Mouse (Mus musculus): Measurements from ENCODE around the gene Kiz.

The Kiz gene

DNA sequence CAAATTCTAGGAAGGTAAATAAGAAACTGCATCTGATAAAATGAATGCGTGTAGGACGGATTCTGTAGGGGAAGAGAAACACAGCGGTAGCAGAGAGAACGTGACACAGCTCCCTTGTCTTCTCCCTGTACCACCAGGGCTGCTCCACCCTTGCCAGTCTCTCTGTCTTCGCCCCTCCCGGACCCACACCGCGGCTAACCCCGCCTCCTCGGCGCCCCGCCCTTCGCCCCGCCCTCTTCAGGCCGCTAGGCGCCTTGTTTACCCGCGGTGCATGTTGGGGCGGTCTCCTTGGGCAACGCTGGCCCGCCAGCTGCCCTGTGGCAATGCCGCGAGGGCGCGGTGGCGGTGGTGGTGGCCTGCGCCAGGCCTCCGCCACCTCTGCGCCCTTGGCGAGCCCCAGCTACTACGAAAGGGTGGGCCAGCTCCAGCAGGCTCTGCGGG is at the start of gene Kiz:
Gene Kiz (plus strand): TSS at position 266 of the 441 bp plus-strand sequence.
- in situ Hi-C loops (cut with MboI; ENCODE audit: unreplicated experiment in 2 of 2) = loop anchor here (5.0 to 25.0 kb wide), 5 partner anchors 172 to 951 kb away; partner anchors contain the start of genes Naa20 (in 2 of the 2) and Ralgapa2 (in 1 of the 2)

DNA sequence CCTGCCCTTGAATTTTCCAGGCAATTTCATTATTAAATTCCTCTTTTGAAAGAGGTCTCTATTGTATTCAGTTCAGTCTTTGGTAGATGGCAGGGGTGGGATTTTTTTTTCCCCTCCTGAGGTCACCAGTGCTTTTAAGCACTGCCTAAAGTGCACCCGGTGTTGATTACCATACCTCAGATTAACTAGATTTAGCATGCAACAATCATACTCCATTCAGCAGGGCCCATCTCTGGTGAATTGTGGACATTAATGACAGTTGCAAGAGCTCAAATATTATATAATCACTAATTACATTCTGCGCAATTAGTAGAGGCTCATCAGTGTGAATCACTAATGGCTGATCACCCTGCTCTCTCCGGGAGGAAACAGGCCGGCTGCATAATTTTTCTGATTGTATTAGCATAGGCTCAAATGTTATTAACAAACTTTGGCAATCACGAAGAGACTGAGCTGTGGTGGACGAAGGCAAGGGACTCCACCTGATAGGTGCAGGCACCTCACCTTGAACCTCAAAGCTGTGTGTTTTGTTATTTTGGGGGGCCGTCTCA is 45.9 kb upstream of the Kiz start:
- in situ Hi-C loops (cut with MboI; ENCODE audit: unreplicated experiment in 2 of 2) = no loop called here

DNA sequence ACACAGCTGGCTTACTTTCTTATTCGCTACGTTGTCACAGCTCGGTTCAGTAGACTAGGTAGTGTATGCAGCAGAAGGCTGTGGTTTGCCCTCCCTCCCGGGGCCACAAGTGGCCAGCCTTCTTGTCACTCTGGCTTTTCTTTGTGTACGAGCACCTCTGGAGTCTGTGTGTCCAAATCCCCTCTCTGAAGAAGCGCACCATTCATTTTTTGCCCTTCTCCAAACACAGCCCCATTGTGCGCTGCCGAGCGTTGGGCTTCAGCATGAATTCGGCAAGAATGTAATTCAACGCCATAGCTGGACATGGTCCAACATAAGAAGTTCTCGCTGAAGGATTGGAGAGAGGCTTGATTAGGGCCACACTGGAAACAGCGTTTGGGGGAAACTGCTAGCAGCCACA is 45.0 kb upstream of the Kiz start:
- in situ Hi-C loops (cut with MboI; ENCODE audit: unreplicated experiment in 2 of 2) = no loop called here

DNA sequence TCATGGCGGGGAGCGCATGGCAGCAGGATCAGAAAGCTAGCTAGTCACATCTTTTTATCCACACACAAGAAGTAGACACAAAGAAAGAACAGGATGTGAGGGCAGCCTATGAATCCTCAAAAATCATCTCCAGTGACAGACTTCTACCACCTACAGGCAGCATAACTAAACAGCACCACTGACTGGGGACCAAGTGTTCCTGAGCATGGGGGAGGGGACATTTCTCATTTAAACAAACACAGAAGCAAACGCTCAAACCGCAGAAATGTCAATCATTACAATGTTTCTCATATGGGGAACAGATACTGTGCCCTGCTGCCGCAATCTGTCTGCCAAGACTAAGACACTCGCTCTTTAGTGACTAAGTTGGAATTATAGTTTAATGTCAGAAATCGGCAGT is 40.7 kb upstream of the Kiz start:
- in situ Hi-C loops (cut with MboI; ENCODE audit: unreplicated experiment in 2 of 2) = no loop called here

GRCm38 (mm10) chr2:146819065-146819464 is 36.6 kb upstream of the Kiz start:
- in situ Hi-C loops (cut with MboI; ENCODE audit: unreplicated experiment in 2 of 2) = no loop called here

- in situ Hi-C loops (cut with MboI; ENCODE audit: unreplicated experiment in 2 of 2) = no loop called here
Measured at GRCm38 (mm10) chr2:146823483-146823951, 32.1 kb upstream of the Kiz start.

- in situ Hi-C loops (cut with MboI; ENCODE audit: unreplicated experiment in 2 of 2) = no loop called here
Measured at GRCm38 (mm10) chr2:146824043-146824442, 31.6 kb upstream of the Kiz start.

DNA sequence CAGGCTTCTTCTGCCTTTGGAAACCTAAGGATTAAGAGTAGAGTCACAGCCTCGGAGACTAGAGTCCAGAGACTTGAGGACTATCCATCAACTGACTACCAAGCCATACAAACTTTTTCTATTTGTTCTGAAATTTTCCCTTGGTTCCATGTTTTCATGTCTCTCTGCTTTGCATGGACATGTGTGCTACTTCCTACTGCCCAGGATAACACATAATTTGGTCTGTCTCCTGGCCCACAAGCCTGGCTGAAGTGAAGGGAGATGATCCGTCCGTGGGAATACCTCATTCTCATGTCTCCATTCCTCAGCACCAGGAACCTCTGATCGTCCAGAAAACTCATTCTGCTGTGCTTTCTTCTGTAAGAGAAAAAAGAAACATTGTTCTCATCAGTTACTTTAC is 27.7 kb upstream of the Kiz start:
- in situ Hi-C loops (cut with MboI; ENCODE audit: unreplicated experiment in 2 of 2) = no loop called here

- in situ Hi-C loops (cut with MboI; ENCODE audit: unreplicated experiment in 2 of 2) = no loop called here
Measured at GRCm38 (mm10) chr2:146833222-146834063, 22.2 kb upstream of the Kiz start.

DNA sequence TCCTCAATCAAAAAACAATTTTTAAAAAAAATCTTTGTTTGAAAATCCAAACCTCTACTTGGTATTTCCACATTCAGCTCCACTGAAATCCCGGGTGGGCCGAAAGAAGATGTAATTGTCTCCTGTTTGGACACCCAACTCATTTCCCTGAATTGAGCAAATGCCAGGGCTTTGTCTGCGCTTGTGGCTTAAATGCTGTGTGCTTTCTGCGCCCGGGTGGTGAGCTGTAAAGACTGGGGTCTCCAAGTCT is 21.7 kb upstream of the Kiz start:
- in situ Hi-C loops (cut with MboI; ENCODE audit: unreplicated experiment in 2 of 2) = no loop called here

GRCm38 (mm10) chr2:146834314-146835201 is 21.1 kb upstream of the Kiz start:
- in situ Hi-C loops (cut with MboI; ENCODE audit: unreplicated experiment in 2 of 2) = no loop called here

GRCm38 (mm10) chr2:146835241-146835990 is 20.2 kb upstream of the Kiz start:
- in situ Hi-C loops (cut with MboI; ENCODE audit: unreplicated experiment in 2 of 2) = no loop called here

GRCm38 (mm10) chr2:146836246-146836645 is 19.4 kb upstream of the Kiz start:
- in situ Hi-C loops (cut with MboI; ENCODE audit: unreplicated experiment in 2 of 2) = no loop called here

- in situ Hi-C loops (cut with MboI; ENCODE audit: unreplicated experiment in 2 of 2) = no loop called here
Measured at GRCm38 (mm10) chr2:146836871-146837550, 18.7 kb upstream of the Kiz start.

DNA sequence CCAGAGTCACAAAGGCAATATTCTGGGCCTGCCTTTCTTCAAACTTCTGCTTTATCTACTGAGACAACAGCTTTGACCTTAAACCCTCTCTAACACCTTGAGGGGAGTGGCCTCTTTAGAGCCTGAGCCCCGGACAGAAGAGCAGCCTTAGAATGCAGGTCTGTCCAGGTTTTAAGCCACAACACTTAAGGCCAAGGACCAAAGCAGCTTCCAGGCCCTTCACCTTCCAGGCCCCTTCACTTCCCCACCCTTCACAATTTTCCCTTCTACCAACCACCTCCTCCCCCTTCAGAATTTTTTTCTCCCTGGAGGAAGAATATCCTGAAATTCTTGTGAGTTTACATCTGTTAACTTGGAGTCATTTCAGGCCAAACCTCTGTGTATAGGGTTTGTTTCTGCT is 18.0 kb upstream of the Kiz start:
- in situ Hi-C loops (cut with MboI; ENCODE audit: unreplicated experiment in 2 of 2) = no loop called here

- in situ Hi-C loops (cut with MboI; ENCODE audit: unreplicated experiment in 2 of 2) = no loop called here
Measured at GRCm38 (mm10) chr2:146838596-146839302, 16.9 kb upstream of the Kiz start.

- in situ Hi-C loops (cut with MboI; ENCODE audit: unreplicated experiment in 2 of 2) = no loop called here
Measured at GRCm38 (mm10) chr2:146839303-146840030, 16.2 kb upstream of the Kiz start.

DNA sequence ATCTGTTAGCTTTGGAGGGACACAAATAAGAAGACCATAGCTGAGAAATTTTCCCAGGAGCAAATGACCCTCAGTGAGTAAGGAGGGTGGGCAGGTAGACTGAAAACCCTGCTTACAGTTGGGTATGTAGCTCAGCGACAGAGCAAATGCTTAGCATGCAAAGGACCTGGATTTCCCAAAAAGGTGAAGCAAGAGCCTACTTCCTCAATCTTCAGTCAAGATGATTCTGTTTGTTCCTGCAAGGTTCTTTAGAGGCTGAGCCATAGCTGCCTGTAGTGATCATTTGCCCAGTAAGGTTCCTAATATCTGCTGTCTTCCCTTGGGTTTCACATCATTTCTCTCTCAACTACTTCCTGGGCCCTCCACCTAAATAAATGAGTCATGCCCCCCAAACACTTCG is 7.8 kb upstream of the Kiz start:
- in situ Hi-C loops (cut with MboI; ENCODE audit: unreplicated experiment in 2 of 2) = no loop called here

DNA sequence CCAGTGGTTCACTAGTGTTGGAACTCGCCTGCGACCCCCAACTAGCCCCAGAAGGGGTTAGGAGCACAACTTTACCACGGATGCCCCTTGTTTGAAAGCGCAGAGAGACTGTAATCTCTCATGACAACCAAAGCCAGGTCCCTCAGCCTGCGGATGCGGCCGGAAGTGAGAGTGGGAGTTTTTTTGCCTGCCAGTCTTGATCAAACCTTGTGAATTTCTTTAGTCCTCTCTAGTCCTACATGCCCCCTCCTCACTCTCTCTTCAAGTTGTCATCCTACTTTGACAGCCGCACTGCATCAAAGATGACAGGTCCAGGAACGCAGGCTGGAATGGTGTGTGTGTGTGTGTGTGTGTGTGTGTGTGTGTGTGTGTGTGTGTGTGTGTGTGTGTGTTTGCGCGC is 456 bp downstream of the Kiz start:
- in situ Hi-C loops (cut with MboI; ENCODE audit: unreplicated experiment in 2 of 2) = loop anchor here (5.0 to 25.0 kb wide), 5 partner anchors 171 to 951 kb away; partner anchors contain the start of genes Naa20 (in 2 of the 2) and Ralgapa2 (in 1 of the 2)
